ENCODE assay signal across 18 mouse cellular contexts in the genomic region with DNA sequence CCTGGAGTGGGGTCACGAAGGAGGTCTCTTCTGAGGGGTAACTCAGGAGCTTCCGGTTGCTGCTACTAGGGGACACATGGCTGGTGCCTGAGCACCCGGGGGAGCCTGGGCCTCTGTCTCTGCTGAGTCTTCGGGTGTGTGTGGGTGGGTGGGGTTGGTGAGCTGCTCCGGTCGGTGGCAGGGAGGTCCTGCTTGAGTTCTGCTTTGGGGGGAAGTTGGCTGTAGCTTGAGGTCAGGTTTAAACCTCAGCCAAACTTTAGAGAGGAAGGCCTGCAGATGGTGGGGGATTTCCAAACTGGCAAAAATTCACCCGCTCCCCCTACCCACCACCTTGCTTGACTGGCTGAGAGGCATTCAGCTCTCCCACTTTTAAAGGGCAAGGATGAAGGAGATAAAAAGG. TPM values are rescaled to one million over a fixed set of nuclear protein-coding genes. Genes with fewer than 3 reads are reported as not detected.
DNase-seq lines count a peak whose midpoint lies in the region; ATAC-seq and TF ChIP-seq lines count a peak whose summit lies in the region.
"Had no signal": no experiment of that assay in that cellular context is flagged by ENCODE, and none has a peak within 500 bp of the region (broad histone marks: within the 10 kb centered on the region; RNA-seq: fewer than 3 reads in every experiment).

No protein-coding gene starts in this region.

- H3K27ac ChIP-seq in CH12.LX (ENCODE audit: insufficient read depth, low read depth), result no peak overlapping the region
- H3K27ac ChIP-seq: embryonic facial prominence, embryonic 10.5 days; embryonic facial prominence, embryonic 12.5 days; forebrain, embryonic 13.5 days; forebrain, embryonic 15.5 days had no signal

- in situ Hi-C loops in CH12.LX (cut with MboI; ENCODE audit: low pct_ligation_motif_present, low pct_unique_long_range_greater_than_20kb, low sequenced_read_pairs), result loop anchor here (5.0 kb wide), 1 partner anchor 54 kb away; no protein-coding TSS in a partner anchor

- intact Hi-C loops in heart, postnatal 36 days (cut with DNase I), result loop anchor here (5.0 kb wide), 1 partner anchor 34 kb away; no protein-coding TSS in a partner anchor

- ATAC-seq in cerebellum, adult (ENCODE audit: insufficient number of reproducible peaks, low FRiP score, low TSS enrichment), result no peak
- ATAC-seq in granulocyte monocyte progenitor cell, adult 5-6 weeks (replicated peaks; ENCODE audit: poor library complexity, severe bottlenecking), result peak; percentile 38
- ATAC-seq in megakaryocyte progenitor cell, adult 5-6 weeks (replicated peaks; ENCODE audit: poor library complexity), result peak; percentile 54
- ATAC-seq: CD4-positive, CD25-positive, alpha-beta regulatory T cell, adult 4 months; forebrain, embryonic 13.5 days had no signal

- H3K27me3 ChIP-seq in CH12.LX (replicated peaks), result peaks cover 10% of the 10 kb centered on the region
- H3K27me3 ChIP-seq: forebrain, embryonic 15.5 days had no signal

- no peak for TF ChIP-seq RAD21 in CH12.LX (IDR thresholded peaks at IDR 0.05; ENCODE audit: low read depth, low read length)

- no peak overlapping the region for H3K9ac ChIP-seq in CH12.LX (ENCODE audit: insufficient read depth, low read depth)
- H3K9ac ChIP-seq: embryonic facial prominence, embryonic 12.5 days; forebrain, embryonic 13.5 days; forebrain, embryonic 15.5 days had no signal

- DNase-seq in cerebellum, adult 11 months, result peak; percentile 24
- peak; percentile 52 for DNase-seq in CH12.LX (ENCODE audit: extremely low read depth)
- DNase-seq in heart, postnatal 36 days, result no peak
- DNase-seq in urinary bladder, postnatal 14 days (ENCODE audit: low spot score), result no peak
- no peak for DNase-seq in lung, postnatal 14 days
- DNase-seq: adrenal gland, adult 2 months; adrenal gland, postnatal 10 days; adrenal gland, postnatal 25 days; B cell, adult 2 months; cerebellum, postnatal 14 days had no signal

- dilution Hi-C loops in CH12.LX (cut with MboI; ENCODE audit: extremely low pct_ligation_motif_present, extremely low pct_unique_long_range_greater_than_20kb, low sequenced_read_pairs), result no loop called here

- H3K79me2 ChIP-seq in CH12.LX (replicated peaks; ENCODE audit: control insufficient read depth, extremely low read depth, insufficient read depth, poor library complexity, severe bottlenecking), result no peaks in the 10 kb centered on the region

- no peak for TF ChIP-seq POLR2A in CH12.LX (IDR thresholded peaks at IDR 0.05; ENCODE audit: low read depth, low read length)

- TF ChIP-seq CTCF in CH12.LX (conservative IDR thresholded peaks at IDR 0.05 in 1 of 2, IDR thresholded peaks at IDR 0.05 in 1 of 2; ENCODE audit: low read depth in 2 of 2, low read length in 2 of 2), result no peak

- H3K4me3 ChIP-seq in CH12.LX (replicated peaks in 1 of 3; ENCODE audit: low read depth in 2 of 3, low read length in 2 of 3, poor library complexity in 1 of 3), result no peak overlapping the region
- H3K4me3 ChIP-seq: embryonic facial prominence, embryonic 10.5 days; embryonic facial prominence, embryonic 12.5 days; forebrain, embryonic 13.5 days; forebrain, embryonic 15.5 days had no signal

- peaks cover 7 to 46% of the 10 kb centered on the region in 2 experiments; a peak in 3 of 4 replicates for H3K4me1 ChIP-seq in CH12.LX (ENCODE audit: control insufficient read depth in 1 of 2, insufficient read depth in 2 of 2)

- H3K9me3 ChIP-seq in CH12.LX (replicated peaks; ENCODE audit: low read length), result no peaks in the 10 kb centered on the region
- H3K9me3 ChIP-seq: embryonic facial prominence, embryonic 10.5 days; embryonic facial prominence, embryonic 12.5 days; forebrain, embryonic 13.5 days; forebrain, embryonic 15.5 days had no signal

- no peaks in the 10 kb centered on the region for H3K36me3 ChIP-seq in CH12.LX (replicated peaks in 1 of 2; ENCODE audit: control insufficient read depth in 1 of 2, insufficient read depth in 1 of 2, low read length in 1 of 2)
- H3K36me3 ChIP-seq: embryonic facial prominence, embryonic 10.5 days; embryonic facial prominence, embryonic 12.5 days; forebrain, embryonic 15.5 days had no signal

- TF ChIP-seq EP300 in CH12.LX (IDR thresholded peaks at IDR 0.05; ENCODE audit: low read length), result no peak

- H3K4me2 ChIP-seq in CH12.LX (ENCODE audit: insufficient read depth, low read depth, poor library complexity, severe bottlenecking), result no peak overlapping the region
- H3K4me2 ChIP-seq: embryonic facial prominence, embryonic 12.5 days; forebrain, embryonic 13.5 days; forebrain, embryonic 15.5 days had no signal

TF ChIP-seq in CH12.LX, 34 proteins besides CTCF, POLR2A, EP300 and RAD21:
- TF ChIP-seq MXI1 (IDR thresholded peaks at IDR 0.05; ENCODE audit: low read depth, low read length), result no peak
- no peak for TF ChIP-seq CHD1 (IDR thresholded peaks at IDR 0.05; ENCODE audit: low read depth, low read length)
- no peak for TF ChIP-seq TBP (conservative IDR thresholded peaks at IDR 0.05; ENCODE audit: low read depth, low read length)
- TF ChIP-seq POLR2AphosphoS2 (IDR thresholded peaks at IDR 0.05; ENCODE audit: low read depth, low read length), result no peak
- TF ChIP-seq ELF1 (IDR thresholded peaks at IDR 0.05; ENCODE audit: low read depth, low read length), result no peak
- TF ChIP-seq SMC3 (IDR thresholded peaks at IDR 0.05; ENCODE audit: low read depth, low read length), result no peak
- TF ChIP-seq UBTF (IDR thresholded peaks at IDR 0.05; ENCODE audit: low read depth, low read length), result no peak
- no peak for TF ChIP-seq E2F4 (IDR thresholded peaks at IDR 0.05; ENCODE audit: insufficient replicate concordance, low read depth, low read length)
- TF ChIP-seq MYC (IDR thresholded peaks at IDR 0.05; ENCODE audit: low read depth, low read length), result no peak
- TF ChIP-seq BHLHE40 (IDR thresholded peaks at IDR 0.05; ENCODE audit: low read depth, low read length), result no peak
TF ChIP-seq in CH12.LX: peak in this region for 0.

RNA-seq across cellular contexts. Expression of a gene that starts 23.8 kb away (rescaled TPM):
- total RNA-seq in CH12.LX (2012; rRNA removed) (0.08 TPM in 2 replicates), CH12.LX (2014; rRNA removed) (0.07 and 0.18 TPM in 2 replicates)
- polyA plus RNA-seq in CH12.LX (2012; ENCODE audit: insufficient read length, low read depth), result 0.14 and 0.19 TPM in 2 replicates
- total RNA-seq in granulocyte monocyte progenitor cell, adult 5-6 weeks (2014; fragmentation: Nextera tagmentation), result not detected in 2 replicates
- total RNA-seq in granulocyte monocyte progenitor cell, adult 5-6 weeks (2017), result not detected in 2 replicates
- total RNA-seq in megakaryocyte progenitor cell, adult 5-6 weeks (2015), result not detected in 2 replicates
- not detected in 2 replicates for total RNA-seq in megakaryocyte progenitor cell, adult 5-6 weeks (2017)
- under 1 TPM; 0.49 to 0.97 TPM for total RNA-seq in heart, postnatal 36 days (2021)

Comparison
In these comparisons a context has a peak if more than half of its experiments do, and no peak if none do; other contexts are left out.
1. DNase-seq: peak in cerebellum, adult 11 months (single experiment) and CH12.LX (single experiment); none in heart, postnatal 36 days (0 of 2), urinary bladder, postnatal 14 days (single experiment) and lung, postnatal 14 days (single experiment).